Mouse (Mus musculus): ENCODE measurements around the gene Gpank1. TPM values are rescaled to one million over a fixed set of nuclear protein-coding genes. Genes with fewer than 3 reads are reported as not detected.
A peak's percentile ranks its signal among the peaks of the same experiment; 100 is the strongest.

Gene Gpank1
- polyA plus RNA-seq, 2 experiments, result 10.0 to 12.7 TPM

- peaks cover 8% of the 10 kb centered on the region for H3K36me3 ChIP-seq (replicated peaks; ENCODE audit: control insufficient read depth, insufficient read depth, low read depth)
- no peak overlapping the region for H3K9ac ChIP-seq (replicated peaks)
- H3K27me3 ChIP-seq (ENCODE audit: control insufficient read depth, insufficient read depth, low read length), result no peaks in the 10 kb centered on the region
- peaks cover 4 to 21% of the 10 kb centered on the region in 2 experiments for H3K4me1 ChIP-seq (replicated peaks; ENCODE audit: control insufficient read depth in 2 of 2, insufficient read depth in 2 of 2, low read length in 1 of 2)
- DNase-seq (ENCODE audit: low read depth in 3 of 3, low spot score in 3 of 3), result peak; percentile 61 to 79 (median 65)
- ATAC-seq (ENCODE audit: insufficient read depth), result no peak
- H3K9me3 ChIP-seq (ENCODE audit: control insufficient read depth, low read length), result no peaks in the 10 kb centered on the region
- no peak overlapping the region for H3K4me3 ChIP-seq (ENCODE audit: insufficient read depth in 1 of 2, low read depth in 2 of 2, low read length in 2 of 2)
- H3K4me2 ChIP-seq (ENCODE audit: low read depth), result no peak overlapping the region
- TF ChIP-seq CTCF (IDR thresholded peaks at IDR 0.05; ENCODE audit: low read depth) (peak; percentile 75), EP300 (IDR thresholded peaks at IDR 0.05; ENCODE audit: low read depth) (no peak)
- WGBS (ENCODE audit: insufficient replicate concordance), result 67% methylated on average over 8 of the region's 8 CpGs
- H3K27ac ChIP-seq, result no peak overlapping the region
These were observed 45.2 kb downstream of the Gpank1 start for GRCm38 (mm10) chr17:35166352-35167035.

- Histone ChIP-seq H3K36me3 (replicated peaks; ENCODE audit: control insufficient read depth, insufficient read depth, low read depth) (no peaks in the 10 kb centered on the region; the same call in 1 of the 2 replicates), H3K9ac (replicated peaks) (no peak overlapping the region), H3K4me1 (replicated peaks; ENCODE audit: control insufficient read depth in 2 of 2, insufficient read depth in 2 of 2, low read length in 1 of 2) (peaks cover 4 to 13% of the 10 kb centered on the region in 2 experiments), H3K27ac (no peak overlapping the region), H3K27me3 (ENCODE audit: control insufficient read depth, insufficient read depth, low read length) (no peaks in the 10 kb centered on the region), H3K4me3 (ENCODE audit: insufficient read depth in 1 of 2, low read depth in 2 of 2, low read length in 2 of 2) (no peak overlapping the region), H3K4me2 (ENCODE audit: low read depth) (no peak overlapping the region), H3K9me3 (ENCODE audit: control insufficient read depth, low read length) (no peaks in the 10 kb centered on the region)
- TF ChIP-seq CTCF (IDR thresholded peaks at IDR 0.05; ENCODE audit: low read depth), result no peak
- no peak for TF ChIP-seq EP300 (IDR thresholded peaks at IDR 0.05; ENCODE audit: low read depth)
- 66% methylated on average over 7 of the region's 7 CpGs for WGBS (ENCODE audit: insufficient replicate concordance)
- DNase-seq (ENCODE audit: low read depth in 3 of 3, low spot score in 3 of 3) (no peak), ATAC-seq (ENCODE audit: insufficient read depth) (no peak)
These were observed 46.5 kb downstream of the Gpank1 start for GRCm38 (mm10) chr17:35167794-35168193.

GRCm38 (mm10) chr17:35168541-35169207, 47.4 kb downstream of the Gpank1 start:
- peak; percentile 70 for TF ChIP-seq CTCF (IDR thresholded peaks at IDR 0.05; ENCODE audit: low read depth)
- no peak for TF ChIP-seq EP300 (IDR thresholded peaks at IDR 0.05; ENCODE audit: low read depth)
- 13% methylated on average over 4 of the region's 4 CpGs for WGBS (ENCODE audit: insufficient replicate concordance)
- H3K27ac ChIP-seq, result no peak overlapping the region
- no peak overlapping the region for H3K4me2 ChIP-seq (ENCODE audit: low read depth)
- peaks cover 4 to 10% of the 10 kb centered on the region in 2 experiments for H3K4me1 ChIP-seq (replicated peaks; ENCODE audit: control insufficient read depth in 2 of 2, insufficient read depth in 2 of 2, low read length in 1 of 2)
- ATAC-seq (ENCODE audit: insufficient read depth), result no peak
- H3K36me3 ChIP-seq (replicated peaks; ENCODE audit: control insufficient read depth, insufficient read depth, low read depth), result no peaks in the 10 kb centered on the region
- H3K9me3 ChIP-seq (ENCODE audit: control insufficient read depth, low read length), result no peaks in the 10 kb centered on the region
- H3K9ac ChIP-seq (replicated peaks), result no peak overlapping the region; the same call in 1 of the 2 replicates
- DNase-seq (ENCODE audit: low read depth in 3 of 3, low spot score in 3 of 3), result peak; percentile 49 to 61 (median 54)
- no peak overlapping the region for H3K4me3 ChIP-seq (ENCODE audit: insufficient read depth in 1 of 2, low read depth in 2 of 2, low read length in 2 of 2)
- H3K27me3 ChIP-seq (ENCODE audit: control insufficient read depth, insufficient read depth, low read length), result no peaks in the 10 kb centered on the region

- Histone ChIP-seq H3K9ac (replicated peaks) (no peak overlapping the region), H3K4me1 (replicated peaks; ENCODE audit: control insufficient read depth in 2 of 2, insufficient read depth in 2 of 2, low read length in 1 of 2) (peaks cover 0 to 4% of the 10 kb centered on the region in 2 experiments; a peak in 1 of 4 replicates), H3K27ac (no peak overlapping the region), H3K4me2 (ENCODE audit: low read depth) (no peak overlapping the region), H3K27me3 (ENCODE audit: control insufficient read depth, insufficient read depth, low read length) (no peaks in the 10 kb centered on the region), H3K9me3 (ENCODE audit: control insufficient read depth, low read length) (no peaks in the 10 kb centered on the region), H3K4me3 (ENCODE audit: insufficient read depth in 1 of 2, low read depth in 2 of 2, low read length in 2 of 2) (no peak overlapping the region), H3K36me3 (replicated peaks; ENCODE audit: control insufficient read depth, insufficient read depth, low read depth) (no peaks in the 10 kb centered on the region)
- 55% methylated on average over 11 of the region's 11 CpGs for WGBS (ENCODE audit: insufficient replicate concordance)
- TF ChIP-seq CTCF (IDR thresholded peaks at IDR 0.05; ENCODE audit: low read depth) (no peak), EP300 (IDR thresholded peaks at IDR 0.05; ENCODE audit: low read depth) (no peak)
- ATAC-seq (ENCODE audit: insufficient read depth) (no peak), DNase-seq (ENCODE audit: low read depth in 3 of 3, low spot score in 3 of 3) (no peak)
These were observed 51.4 kb downstream of the Gpank1 start for GRCm38 (mm10) chr17:35172445-35173234.
